Mouse (Mus musculus): ENCODE measurements at regions not wholly inside any gene's neighbourhood (a gene's known extent, or its start where the extent isn't known, plus 50 kb on each side); places are given as distances from the start of the nearest gene placed in this dataset.

DNA sequence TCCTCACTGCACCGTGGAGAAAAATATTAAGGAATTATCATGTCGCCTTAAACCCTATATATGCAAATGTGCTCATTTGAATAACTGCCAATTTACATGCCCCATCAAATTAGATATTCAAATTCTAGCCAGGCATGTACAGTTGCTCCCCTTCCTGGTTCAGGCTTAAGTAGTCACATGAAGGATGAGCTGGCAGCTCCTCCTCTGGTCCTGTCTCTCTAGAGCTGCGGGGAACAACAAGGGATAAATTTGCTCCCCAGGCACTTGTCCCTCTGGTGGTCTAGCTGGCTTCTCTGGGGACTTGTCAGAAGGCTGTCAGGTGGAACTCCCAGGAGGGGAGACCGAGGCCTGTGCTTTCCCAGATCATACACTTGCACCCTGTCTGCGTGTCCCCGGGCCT lies 221.8 kb downstream of the Tle3 start:
- no peak for TF ChIP-seq POLR2A (IDR thresholded peaks at IDR 0.05; ENCODE audit: insufficient read depth, low read length)
- no peak for TF ChIP-seq CTCF (IDR thresholded peaks at IDR 0.05; ENCODE audit: low read depth, low read length)
- no peak for TF ChIP-seq EP300 (IDR thresholded peaks at IDR 0.05; ENCODE audit: insufficient read depth, low read depth, low read length)
